Mouse (Mus musculus): Measurements from ENCODE around the gene Tspear. TPM values are rescaled to one million over a fixed set of nuclear protein-coding genes. Genes with fewer than 3 reads are reported as not detected.
"Not testable (repeated sequence)": the region's sequence is repeated elsewhere in the genome, so short reads cannot be mapped to it uniquely, and the experiment has no call there.

The Tspear gene
- polyA plus RNA-seq, 1 experiment = not detected

- not testable (repeated sequence) for H3ac ChIP-seq (ENCODE audit: control insufficient read depth, insufficient read length); H3K4me3 ChIP-seq; H3K36me3 ChIP-seq (ENCODE audit: control insufficient read depth, insufficient read depth); H3K79me2 ChIP-seq (ENCODE audit: control insufficient read depth, insufficient read depth); H3K4me2 ChIP-seq (ENCODE audit: low read depth)
- H3K27me3 ChIP-seq (ENCODE audit: control insufficient read depth, insufficient read depth, insufficient read length) = peaks cover 52% of the 10 kb centered on the region
- TF ChIP-seq MYOG (IDR thresholded peaks at IDR 0.05; ENCODE audit: control insufficient read depth in 1 of 3, insufficient read depth in 1 of 3, insufficient read length in 2 of 3, low read depth in 2 of 3) (peak in 2 of 3 experiments; percentile 48 to 74), MYOD1 (IDR thresholded peaks at IDR 0.05; ENCODE audit: control insufficient read depth in 1 of 3, insufficient read length in 2 of 3, low read depth in 2 of 3) (peak in 2 of 3 experiments; percentile 30 to 72), TCF3 (IDR thresholded peaks at IDR 0.05; ENCODE audit: insufficient read length, low read depth) (peak; percentile 80)
Observed at GRCm38 (mm10) chr10:77690356-77690807, 4.0 kb downstream of the Tspear start, which contains the start of gene Gm19402. Gm19402 (minus strand) TSS chr10:77690757.

GRCm38 (mm10) chr10:77697133-77697532, 10.8 kb downstream of the Tspear start, which contains the start of gene Gm9508:
Gm9508 (minus strand) TSS chr10:77697233.
- Histone ChIP-seq H3ac (ENCODE audit: control insufficient read depth, insufficient read length) (no peak within 1 kb of the TSS), H3K4me3 (no peak within 1 kb of the TSS), H3K4me2 (ENCODE audit: low read depth) (no peak within 1 kb of the TSS), H3K27me3 (ENCODE audit: control insufficient read depth, insufficient read depth, insufficient read length) (peaks cover 7% of the 10 kb centered on the region), H3K36me3 (ENCODE audit: control insufficient read depth, insufficient read depth) (no peaks in the 10 kb centered on the region), H3K79me2 (ENCODE audit: control insufficient read depth, insufficient read depth) (no peaks in the 10 kb centered on the region)
- no peak for TF ChIP-seq MYOD1 (IDR thresholded peaks at IDR 0.05; ENCODE audit: control insufficient read depth in 1 of 3, insufficient read length in 2 of 3, low read depth in 2 of 3)
- no peak for TF ChIP-seq E2F4 (IDR thresholded peaks at IDR 0.05; ENCODE audit: insufficient read depth)
- no peak for TF ChIP-seq TCF12 (IDR thresholded peaks at IDR 0.05; ENCODE audit: insufficient read depth, poor library complexity, severe bottlenecking)
- TF ChIP-seq TCF3 (IDR thresholded peaks at IDR 0.05; ENCODE audit: insufficient read length, low read depth) = no peak
- TF ChIP-seq MAX (IDR thresholded peaks at IDR 0.05; ENCODE audit: low read depth) = no peak
- TF ChIP-seq POLR2A (IDR thresholded peaks at IDR 0.05; ENCODE audit: insufficient read length, low read depth) = no peak
- no peak for TF ChIP-seq MYOG (IDR thresholded peaks at IDR 0.05; ENCODE audit: control insufficient read depth in 1 of 3, insufficient read depth in 1 of 3, insufficient read length in 2 of 3, low read depth in 2 of 3)
- no peak for TF ChIP-seq CEBPB (IDR thresholded peaks at IDR 0.05; ENCODE audit: insufficient read depth, poor library complexity, severe bottlenecking)
- no peak for TF ChIP-seq REST (IDR thresholded peaks at IDR 0.05; ENCODE audit: insufficient read depth, insufficient read length)
- no peak for TF ChIP-seq SRF (IDR thresholded peaks at IDR 0.05; ENCODE audit: control insufficient read depth, insufficient read length, low read depth)
- no peak for TF ChIP-seq POLR2AphosphoS2 (IDR thresholded peaks at IDR 0.05; ENCODE audit: insufficient read length, low read depth)

GRCm38 (mm10) chr10:77706326-77706725, 20.0 kb downstream of the Tspear start, which contains the start of gene Gm10272:
Gm10272 (plus strand) TSS chr10:77706626.
- H3K4me2 ChIP-seq (ENCODE audit: low read depth) = no peak within 1 kb of the TSS
- H3K4me3 ChIP-seq = no peak within 1 kb of the TSS
- no peaks in the 10 kb centered on the region for H3K36me3 ChIP-seq (ENCODE audit: control insufficient read depth, insufficient read depth)
- no peaks in the 10 kb centered on the region for H3K79me2 ChIP-seq (ENCODE audit: control insufficient read depth, insufficient read depth)
- TF ChIP-seq POLR2A (IDR thresholded peaks at IDR 0.05; ENCODE audit: insufficient read length, low read depth) (no peak), REST (IDR thresholded peaks at IDR 0.05; ENCODE audit: insufficient read depth, insufficient read length) (no peak)
- no peaks in the 10 kb centered on the region for H3K27me3 ChIP-seq (ENCODE audit: control insufficient read depth, insufficient read depth, insufficient read length)
- no peak within 1 kb of the TSS for H3ac ChIP-seq (ENCODE audit: control insufficient read depth, insufficient read length)

GRCm38 (mm10) chr10:77709831-77710230, 23.5 kb downstream of the Tspear start:
- H3K4me3 ChIP-seq = no peak overlapping the region
- no peaks in the 10 kb centered on the region for H3K27me3 ChIP-seq (ENCODE audit: control insufficient read depth, insufficient read depth, insufficient read length)
- no peak overlapping the region for H3K4me2 ChIP-seq (ENCODE audit: low read depth)
- H3K79me2 ChIP-seq (ENCODE audit: control insufficient read depth, insufficient read depth) = no peaks in the 10 kb centered on the region
- no peak for TF ChIP-seq MAX (IDR thresholded peaks at IDR 0.05; ENCODE audit: low read depth)
- TF ChIP-seq SRF (IDR thresholded peaks at IDR 0.05; ENCODE audit: control insufficient read depth, insufficient read length, low read depth) = no peak
- no peak for TF ChIP-seq E2F4 (IDR thresholded peaks at IDR 0.05; ENCODE audit: insufficient read depth)
- TF ChIP-seq MYOG (IDR thresholded peaks at IDR 0.05; ENCODE audit: control insufficient read depth in 1 of 3, insufficient read depth in 1 of 3, insufficient read length in 2 of 3, low read depth in 2 of 3) = no peak
- TF ChIP-seq TCF3 (IDR thresholded peaks at IDR 0.05; ENCODE audit: insufficient read length, low read depth) = no peak
- TF ChIP-seq TCF12 (IDR thresholded peaks at IDR 0.05; ENCODE audit: insufficient read depth, poor library complexity, severe bottlenecking) = no peak
- no peak for TF ChIP-seq CEBPB (IDR thresholded peaks at IDR 0.05; ENCODE audit: insufficient read depth, poor library complexity, severe bottlenecking)
- no peak for TF ChIP-seq USF1 (IDR thresholded peaks at IDR 0.05; ENCODE audit: low read depth)
- TF ChIP-seq POLR2A (IDR thresholded peaks at IDR 0.05; ENCODE audit: insufficient read length, low read depth) = no peak
- TF ChIP-seq REST (IDR thresholded peaks at IDR 0.05; ENCODE audit: insufficient read depth, insufficient read length) = no peak
- no peak for TF ChIP-seq MYOD1 (IDR thresholded peaks at IDR 0.05; ENCODE audit: control insufficient read depth in 1 of 3, insufficient read length in 2 of 3, low read depth in 2 of 3)
- TF ChIP-seq POLR2AphosphoS2 (IDR thresholded peaks at IDR 0.05; ENCODE audit: insufficient read length, low read depth) = no peak
- H3ac ChIP-seq (ENCODE audit: control insufficient read depth, insufficient read length) = no peak overlapping the region
- H3K36me3 ChIP-seq (ENCODE audit: control insufficient read depth, insufficient read depth) = no peaks in the 10 kb centered on the region

- not testable (repeated sequence) for H3ac ChIP-seq (ENCODE audit: control insufficient read depth, insufficient read length); H3K4me2 ChIP-seq (ENCODE audit: low read depth); H3K36me3 ChIP-seq (ENCODE audit: control insufficient read depth, insufficient read depth); H3K27me3 ChIP-seq (ENCODE audit: control insufficient read depth, insufficient read depth, insufficient read length); H3K4me3 ChIP-seq; H3K79me2 ChIP-seq (ENCODE audit: control insufficient read depth, insufficient read depth)
Observed at GRCm38 (mm10) chr10:77711157-77711556, 24.8 kb downstream of the Tspear start, which contains the start of gene Gm10024. Gm10024 (plus strand) TSS chr10:77711457.

All from myocyte (in vitro differentiated cells).